Mouse (Mus musculus) intestine, embryonic 16.5 days (tissue): Measurements from ENCODE around the gene Olfr555. TPM values are rescaled to one million over a fixed set of nuclear protein-coding genes. Genes with fewer than 3 reads are reported as not detected.
"Not testable (repeated sequence)": the region's sequence is repeated elsewhere in the genome, so short reads cannot be mapped to it uniquely, and the experiment has no call there.

Experiments
- ATAC-seq: fragments of 200-750 bp; cut with Nextera tagmentation; 2 replicates; pipeline ENCODE4 v1.8.0; 2017; ENCODE audit warnings: moderate TSS enrichment, moderate library complexity
- H3K27ac ChIP-seq: fragments of 300-500 bp; sonication (generic); 2 replicates; pipeline ENCODE4 v1.5.1; 2014; ENCODE audit warnings: mild to moderate bottlenecking, low read length
- H3K27me3 ChIP-seq: fragments of 300-500 bp; sonication (generic); replicated peaks from 2 replicates; pipeline ENCODE4 v1.6.1; 2014; ENCODE audit warnings: low read length, control low read depth, mixed read lengths; ENCODE audit not compliant: control insufficient read depth, insufficient read depth
- H3K36me3 ChIP-seq: fragments of 300-500 bp; sonication (generic); 2 replicates; pipeline ENCODE4 v1.6.1; 2014; ENCODE audit warnings: low read length, control low read depth; ENCODE audit not compliant: control insufficient read depth, insufficient read depth
- H3K4me1 ChIP-seq: fragments of 300-500 bp; sonication (generic); 2 replicates; pipeline ENCODE4 v1.6.1; 2014; ENCODE audit warnings: low read length, control low read depth, mixed read lengths; ENCODE audit not compliant: control insufficient read depth, insufficient read depth
- H3K4me2 ChIP-seq: fragments of 300-500 bp; sonication (generic); 2 replicates; pipeline ENCODE4 v1.6.1; 2014; ENCODE audit warnings: low read depth, low read length, control low read depth
- H3K4me3 ChIP-seq: fragments of 300-500 bp; sonication (generic); 2 replicates; pipeline ENCODE4 v1.5.1; 2014; ENCODE audit warnings: mild to moderate bottlenecking, low read length
- H3K9ac ChIP-seq: fragments of 300-500 bp; sonication (generic); 2 replicates; pipeline ENCODE4 v1.6.1; 2014; ENCODE audit warnings: low read depth, low read length
- H3K9me3 ChIP-seq: fragments of 300-500 bp; sonication (generic); 2 replicates; pipeline ENCODE4 v1.6.1; 2016; ENCODE audit warnings: low read length, control low read depth; ENCODE audit not compliant: control insufficient read depth
- WGBS: fragments of 180-500 bp; shearing (Covaris S2); extraction: QIAGEN DNeasy Blood & Tissue Kit; methylation state at CpG from one replicate; pipeline ENCODE4 v1.1.7; 2014; 5-methylcytosine and 5-hydroxymethylcytosine counted together
- polyA plus RNA-seq: library from polyadenylated mRNA; unstranded; fragments of >200 nt; fragmentation: Nextera tagmentation; extraction: Ambion mirVana; gene quantifications from 2 replicates; pipeline ENCODE4 v1.2.1, GENCODE M21; 2015

Olfr555 gene
- polyA plus RNA-seq = not detected in 2 replicates

DNA sequence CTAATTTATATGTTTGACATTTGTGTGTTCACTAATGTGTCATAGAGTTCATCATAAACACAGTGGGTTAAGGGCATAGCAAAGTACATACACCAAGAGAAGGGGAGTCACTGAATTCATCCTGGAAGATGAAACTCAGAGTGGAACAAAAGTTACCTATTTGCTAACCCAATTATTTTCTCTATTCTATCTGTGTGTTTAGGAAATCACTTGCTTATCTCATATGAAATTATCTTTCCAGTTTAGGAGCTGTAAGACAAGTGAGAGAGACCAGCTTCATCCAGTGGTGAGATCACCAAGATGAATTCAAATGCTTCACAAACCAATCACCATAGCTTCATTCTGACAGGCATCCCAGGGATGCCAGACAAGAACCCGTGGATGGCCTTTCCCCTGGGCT lies at the start of gene Olfr555:
TSS of gene Olfr555 (plus strand) at position 301 of the 400 bp plus-strand sequence.
- no peaks in the 10 kb centered on the region for H3K27me3 ChIP-seq
- no peaks in the 10 kb centered on the region for H3K4me1 ChIP-seq
- 76% methylated on average over 1 of the region's 1 CpGs for WGBS
- no peak within 1 kb of the TSS for H3K4me2 ChIP-seq
- no peak within 1 kb of the TSS for H3K4me3 ChIP-seq
- ATAC-seq = no peak
- H3K9ac ChIP-seq = no peak within 1 kb of the TSS
- no peaks in the 10 kb centered on the region for H3K36me3 ChIP-seq
- H3K27ac ChIP-seq = no peak within 1 kb of the TSS
- H3K9me3 ChIP-seq = no peaks in the 10 kb centered on the region

DNA sequence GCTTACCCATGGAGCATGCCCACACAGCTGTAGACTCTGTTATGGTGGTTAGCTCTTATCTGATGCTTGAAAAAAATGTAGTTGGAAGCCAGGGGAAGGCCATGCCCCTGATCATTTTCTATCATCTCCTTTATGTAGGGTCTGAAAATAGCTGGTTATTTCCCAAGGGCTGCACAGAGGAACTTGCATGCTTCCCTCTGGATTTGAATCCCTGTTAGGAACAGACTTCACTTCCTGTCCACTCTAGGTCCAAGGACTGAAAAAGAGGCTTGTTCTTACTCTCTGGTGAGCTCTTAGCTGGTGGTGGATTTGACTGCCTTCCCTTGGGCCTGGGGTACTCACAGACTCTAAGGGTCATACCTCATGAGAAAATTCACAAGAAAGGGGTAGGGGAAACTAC lies 40.5 kb upstream of the Olfr555 start, which contains the start of gene Olfr553:
TSS of gene Olfr553 (minus strand) at position 101 of the 400 bp plus-strand sequence.
- no peaks in the 10 kb centered on the region for H3K27me3 ChIP-seq
- H3K4me3 ChIP-seq = no peak within 1 kb of the TSS
- no peak within 1 kb of the TSS for H3K9ac ChIP-seq
- no peaks in the 10 kb centered on the region for H3K9me3 ChIP-seq
- no peak within 1 kb of the TSS for H3K4me2 ChIP-seq
- no peaks in the 10 kb centered on the region for H3K36me3 ChIP-seq
- H3K4me1 ChIP-seq = no peaks in the 10 kb centered on the region
- H3K27ac ChIP-seq = no peak within 1 kb of the TSS
- ATAC-seq = no peak

DNA sequence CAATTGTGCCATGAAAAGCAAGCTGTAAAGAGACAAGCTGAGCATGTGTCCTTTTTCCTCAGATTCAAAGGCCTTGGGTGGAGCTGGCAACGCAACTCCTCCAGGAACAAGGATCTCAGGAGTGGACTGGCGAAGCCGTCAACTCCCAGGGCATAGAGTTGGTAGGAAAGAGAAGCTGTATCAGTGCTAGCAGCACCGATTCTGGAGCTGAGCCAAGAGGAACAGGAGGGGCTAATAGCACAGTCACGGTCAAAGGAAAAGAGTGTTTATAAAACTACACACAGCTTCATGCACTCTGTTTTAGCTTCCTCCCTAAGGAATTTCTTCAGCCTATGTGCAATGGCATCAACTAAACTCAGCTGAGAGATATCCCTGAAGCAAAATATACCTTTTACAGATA lies 39.0 kb upstream of the Olfr555 start:
- Histone ChIP-seq H3K36me3 (no peaks in the 10 kb centered on the region), H3K27me3 (no peaks in the 10 kb centered on the region), H3K9me3 (no peaks in the 10 kb centered on the region), H3K4me1 (no peaks in the 10 kb centered on the region), H3K27ac (no peak overlapping the region), H3K9ac (no peak overlapping the region), H3K4me3 (no peak overlapping the region), H3K4me2 (no peak overlapping the region)
- ATAC-seq = no peak
- 58% methylated on average over 5 of the region's 5 CpGs for WGBS

DNA sequence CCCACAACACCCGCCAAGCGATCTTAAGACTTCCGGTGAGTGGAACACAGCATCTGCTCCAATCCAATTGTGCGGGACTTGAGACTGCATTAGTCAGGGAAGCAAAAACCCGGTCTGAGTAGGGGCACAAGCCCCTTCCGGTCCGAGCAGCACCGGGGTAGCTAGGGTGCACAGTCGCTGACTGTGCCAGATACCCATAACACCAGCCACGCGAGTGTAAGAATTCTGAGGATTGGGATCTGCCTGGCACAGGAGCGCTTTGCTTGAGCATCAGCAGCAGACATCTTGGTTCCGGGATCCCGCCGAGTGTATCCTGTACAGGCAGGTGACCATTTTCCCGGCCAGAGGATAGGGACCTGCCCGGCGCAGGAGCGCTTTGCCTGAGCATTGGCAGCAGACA lies 38.3 kb upstream of the Olfr555 start:
- H3K27me3 ChIP-seq, H3K9ac ChIP-seq: not testable (repeated sequence)

DNA sequence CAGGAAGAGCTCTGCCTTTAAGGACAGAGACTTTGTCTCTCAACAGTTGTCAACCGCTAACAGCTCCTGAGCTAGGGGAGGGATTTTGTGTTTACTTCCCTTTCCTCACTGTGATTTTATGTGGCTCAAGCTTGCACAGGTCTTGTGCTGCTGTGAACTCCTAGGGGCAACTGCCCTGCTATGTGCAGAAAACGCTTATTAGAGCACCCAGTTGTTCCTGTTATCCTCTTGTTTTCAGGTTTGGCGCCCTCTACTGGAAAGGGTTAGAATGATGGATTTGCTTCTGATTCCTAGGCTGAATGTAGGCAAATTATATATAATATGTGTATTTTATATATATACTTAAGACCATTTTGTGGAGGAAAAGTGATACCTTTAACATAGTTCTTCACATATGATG lies 22.0 kb upstream of the Olfr555 start:
- H3K4me3 ChIP-seq = no peak overlapping the region
- H3K27me3 ChIP-seq = no peaks in the 10 kb centered on the region
- H3K36me3 ChIP-seq = no peaks in the 10 kb centered on the region
- no peaks in the 10 kb centered on the region for H3K9me3 ChIP-seq
- H3K9ac ChIP-seq = no peak overlapping the region
- no peaks in the 10 kb centered on the region for H3K4me1 ChIP-seq
- H3K4me2 ChIP-seq = no peak overlapping the region
- WGBS = 33% methylated on average over 3 of the region's 3 CpGs
- ATAC-seq = no peak
- no peak overlapping the region for H3K27ac ChIP-seq

More for the DNA sequence above, 38.3 kb upstream of the Olfr555 start:
- not testable (repeated sequence) for H3K4me2 ChIP-seq, H3K36me3 ChIP-seq, H3K27ac ChIP-seq, H3K4me1 ChIP-seq, H3K4me3 ChIP-seq, ATAC-seq, H3K9me3 ChIP-seq
- WGBS = 83% methylated on average over 18 of the region's 19 CpGs

DNA sequence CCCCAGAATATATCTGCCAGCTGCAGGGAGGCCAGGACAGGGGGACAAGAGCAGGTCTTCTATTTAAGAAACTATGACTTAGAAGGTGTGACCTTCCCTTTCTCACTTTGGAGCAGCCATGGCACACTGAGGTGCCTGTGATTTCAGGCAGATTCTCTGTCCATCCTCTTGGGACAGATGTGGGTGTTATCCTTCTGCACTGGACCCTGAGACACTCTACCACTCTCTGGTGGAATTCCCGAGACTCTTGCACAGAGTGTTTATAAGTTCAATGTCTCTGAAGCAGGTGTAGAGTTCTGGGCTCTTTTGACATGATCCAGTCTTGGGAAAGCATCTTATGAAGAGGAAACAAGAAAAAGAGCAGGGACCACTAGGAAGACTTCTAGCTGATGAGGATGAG lies 20.5 kb upstream of the Olfr555 start, which contains the start of gene Olfr554:
TSS of gene Olfr554 (plus strand) at position 301 of the 400 bp plus-strand sequence.
- no peak within 1 kb of the TSS for H3K4me3 ChIP-seq
- H3K4me1 ChIP-seq = no peaks in the 10 kb centered on the region
- no peaks in the 10 kb centered on the region for H3K27me3 ChIP-seq
- no peaks in the 10 kb centered on the region for H3K9me3 ChIP-seq
- 59% methylated on average over 1 of the region's 1 CpGs for WGBS
- no peak within 1 kb of the TSS for H3K27ac ChIP-seq
- ATAC-seq = no peak
- no peaks in the 10 kb centered on the region for H3K36me3 ChIP-seq
- H3K4me2 ChIP-seq = no peak within 1 kb of the TSS
- H3K9ac ChIP-seq = no peak within 1 kb of the TSS

DNA sequence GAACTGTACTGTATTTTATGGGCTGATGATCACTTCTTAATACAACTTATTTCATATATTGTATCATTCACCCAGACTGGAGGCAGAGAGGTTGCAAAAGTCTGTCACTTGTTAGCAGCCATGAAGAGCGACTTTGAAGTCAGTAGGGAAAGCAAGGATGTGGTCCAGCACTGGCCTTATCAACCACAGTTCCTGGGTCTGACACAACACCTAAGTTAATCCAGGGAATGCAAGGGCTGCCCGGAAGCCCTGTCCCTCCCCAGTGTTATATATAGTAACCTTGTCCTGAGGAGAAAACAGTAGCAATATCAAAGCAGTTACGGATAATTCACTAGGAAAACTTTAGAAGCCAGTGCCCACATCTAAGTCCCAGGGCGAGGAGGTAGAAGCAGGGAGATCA lies 13.7 kb upstream of the Olfr555 start:
- not testable (repeated sequence) for H3K4me2 ChIP-seq, H3K4me1 ChIP-seq, H3K27me3 ChIP-seq, H3K4me3 ChIP-seq, H3K9me3 ChIP-seq, ATAC-seq, H3K9ac ChIP-seq, H3K36me3 ChIP-seq, H3K27ac ChIP-seq
- 89% methylated on average over 3 of the region's 4 CpGs for WGBS

DNA sequence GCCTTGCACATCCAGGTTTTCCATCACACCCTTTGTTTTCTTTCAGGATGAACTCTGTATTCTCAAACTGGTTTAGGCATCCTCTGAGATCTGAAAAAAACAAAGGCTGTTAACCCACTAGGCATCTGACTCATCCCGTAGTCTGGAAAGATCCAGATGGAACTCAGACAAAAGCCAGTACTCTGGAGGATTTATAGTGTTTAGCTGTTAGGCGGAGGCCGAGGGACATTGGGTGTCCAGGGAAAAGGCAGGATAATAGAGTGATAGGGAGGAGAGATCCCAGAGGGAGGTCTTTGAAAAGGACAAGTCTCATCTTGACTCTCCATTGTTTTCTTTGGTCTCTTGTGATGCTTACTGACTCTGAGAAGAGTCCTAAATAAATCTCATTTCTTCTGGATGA lies 6.0 kb downstream of the Olfr555 start, which contains the start of gene Olfr556:
TSS of gene Olfr556 (plus strand) at position 301 of the 400 bp plus-strand sequence.
- no peaks in the 10 kb centered on the region for H3K9me3 ChIP-seq
- 41% methylated on average over 3 of the region's 3 CpGs for WGBS
- H3K4me2 ChIP-seq = no peak within 1 kb of the TSS
- no peaks in the 10 kb centered on the region for H3K36me3 ChIP-seq
- no peaks in the 10 kb centered on the region for H3K4me1 ChIP-seq
- no peak for ATAC-seq
- H3K27me3 ChIP-seq = no peaks in the 10 kb centered on the region
- H3K9ac ChIP-seq = no peak within 1 kb of the TSS
- no peak within 1 kb of the TSS for H3K4me3 ChIP-seq
- H3K27ac ChIP-seq = no peak within 1 kb of the TSS

DNA sequence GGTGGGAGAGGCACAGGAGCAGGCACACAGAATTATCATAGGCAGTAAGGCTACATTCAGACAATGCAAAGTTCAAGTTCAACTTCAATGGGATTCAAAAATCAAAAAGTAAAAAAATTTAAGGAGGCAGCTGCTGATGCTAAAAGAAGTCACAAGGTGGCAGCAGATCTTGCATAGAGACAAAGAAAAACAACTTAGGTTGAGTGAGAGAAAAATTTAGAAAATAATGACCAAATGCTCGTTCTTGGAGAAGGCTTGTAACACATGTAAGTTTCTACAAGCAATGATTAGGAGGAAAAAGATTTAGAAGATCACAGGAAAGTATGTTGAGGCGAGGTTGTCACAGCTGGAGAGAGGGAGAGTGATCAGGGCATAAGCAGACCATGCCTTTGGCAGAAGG lies 6.8 kb downstream of the Olfr555 start:
- Histone ChIP-seq H3K4me1 (no peaks in the 10 kb centered on the region), H3K27me3 (no peaks in the 10 kb centered on the region), H3K9ac (no peak overlapping the region), H3K27ac (no peak overlapping the region), H3K4me2 (no peak overlapping the region), H3K36me3 (no peaks in the 10 kb centered on the region), H3K4me3 (no peak overlapping the region), H3K9me3 (no peaks in the 10 kb centered on the region)
- no peak for ATAC-seq
- 38% methylated on average over 2 of the region's 2 CpGs for WGBS

DNA sequence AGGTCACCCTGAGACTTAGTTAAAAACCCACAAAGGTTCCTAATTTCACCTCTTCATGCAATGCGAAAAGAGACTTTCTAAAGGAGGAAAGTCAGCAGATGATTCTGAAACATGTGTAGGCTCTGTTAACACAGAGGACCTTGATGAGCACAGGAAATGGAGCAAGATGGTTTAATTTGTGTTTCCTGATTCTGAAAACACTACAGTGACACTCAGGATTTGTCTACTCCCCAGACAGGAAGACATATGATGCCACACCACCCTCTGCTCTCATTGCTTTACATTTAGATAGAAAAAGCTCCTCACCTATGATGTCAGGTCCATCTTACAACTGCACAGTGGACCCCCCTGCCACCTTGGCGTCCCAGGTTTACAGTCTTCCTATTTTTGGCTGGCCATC lies 17.6 kb downstream of the Olfr555 start:
- Histone ChIP-seq H3K27me3 (no peaks in the 10 kb centered on the region), H3K4me3 (no peak overlapping the region), H3K4me1 (no peaks in the 10 kb centered on the region), H3K36me3 (no peaks in the 10 kb centered on the region), H3K27ac (no peak overlapping the region), H3K4me2 (no peak overlapping the region), H3K9me3 (no peaks in the 10 kb centered on the region), H3K9ac (no peak overlapping the region)
- no peak for ATAC-seq
- 83% methylated on average over 2 of the region's 2 CpGs for WGBS
